Mouse (Mus musculus): ENCODE measurements at regions not wholly inside any gene's neighbourhood (a gene's known extent, or its start where the extent isn't known, plus 50 kb on each side); places are given as distances from the start of the nearest gene placed in this dataset.

- no peak for DNase-seq (ENCODE audit: low spot score)
Observed at GRCm38 (mm10) chr8:90762390-90762789, 54.8 kb downstream of the Gm19935 start.

GRCm38 (mm10) chr8:90761947-90762346, 55.2 kb downstream of the Gm19935 start:
- DNase-seq (ENCODE audit: low spot score): no peak

GRCm38 (mm10) chr8:90761446-90761845, 55.7 kb downstream of the Gm19935 start:
- DNase-seq (ENCODE audit: low spot score): no peak

DNA sequence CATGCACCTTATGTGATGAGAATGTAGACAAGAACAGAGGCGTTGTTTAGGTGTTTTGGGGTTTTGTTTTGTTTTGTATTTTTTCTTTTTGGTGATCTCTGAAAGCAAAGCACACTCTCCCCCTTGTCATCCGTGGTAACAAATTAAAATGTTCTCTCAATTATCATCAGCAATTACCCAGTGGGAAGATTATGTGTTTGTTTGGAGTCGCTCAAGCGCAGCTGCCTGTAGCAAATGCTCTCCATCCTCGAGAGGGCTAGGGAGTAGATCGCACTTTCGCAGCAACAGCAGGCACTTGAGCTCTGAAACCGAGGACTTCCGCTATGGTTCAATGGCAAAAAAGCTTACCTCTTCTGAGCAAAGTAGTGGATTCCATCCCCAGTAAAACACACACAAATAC, 57.7 kb downstream of the Gm19935 start:
- no peak for DNase-seq (ENCODE audit: low spot score)

- DNase-seq (ENCODE audit: low spot score): no peak
Observed at GRCm38 (mm10) chr8:90755020-90755419, 62.2 kb downstream of the Gm19935 start.

DNA sequence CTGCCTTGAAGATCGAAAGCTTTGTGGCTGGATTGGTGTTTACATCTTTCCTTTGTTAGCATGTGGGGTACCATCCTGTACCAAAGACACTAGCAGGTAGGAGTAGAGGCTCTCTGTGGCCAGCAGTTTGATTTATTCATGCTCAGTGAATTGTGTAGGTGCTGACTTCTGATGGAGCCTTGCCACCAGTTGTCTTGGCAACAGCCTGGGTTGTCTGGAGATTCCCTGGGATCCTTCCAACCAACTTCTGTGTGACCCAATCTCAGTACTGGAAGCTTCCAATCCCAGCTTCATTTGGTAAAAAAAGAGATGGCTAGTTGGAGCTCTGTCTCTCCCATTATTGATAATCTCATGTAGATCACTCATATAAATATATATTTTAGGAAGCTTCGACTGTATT, 73.6 kb downstream of the Gm19935 start:
- no peak for DNase-seq (ENCODE audit: low spot score)

DNA sequence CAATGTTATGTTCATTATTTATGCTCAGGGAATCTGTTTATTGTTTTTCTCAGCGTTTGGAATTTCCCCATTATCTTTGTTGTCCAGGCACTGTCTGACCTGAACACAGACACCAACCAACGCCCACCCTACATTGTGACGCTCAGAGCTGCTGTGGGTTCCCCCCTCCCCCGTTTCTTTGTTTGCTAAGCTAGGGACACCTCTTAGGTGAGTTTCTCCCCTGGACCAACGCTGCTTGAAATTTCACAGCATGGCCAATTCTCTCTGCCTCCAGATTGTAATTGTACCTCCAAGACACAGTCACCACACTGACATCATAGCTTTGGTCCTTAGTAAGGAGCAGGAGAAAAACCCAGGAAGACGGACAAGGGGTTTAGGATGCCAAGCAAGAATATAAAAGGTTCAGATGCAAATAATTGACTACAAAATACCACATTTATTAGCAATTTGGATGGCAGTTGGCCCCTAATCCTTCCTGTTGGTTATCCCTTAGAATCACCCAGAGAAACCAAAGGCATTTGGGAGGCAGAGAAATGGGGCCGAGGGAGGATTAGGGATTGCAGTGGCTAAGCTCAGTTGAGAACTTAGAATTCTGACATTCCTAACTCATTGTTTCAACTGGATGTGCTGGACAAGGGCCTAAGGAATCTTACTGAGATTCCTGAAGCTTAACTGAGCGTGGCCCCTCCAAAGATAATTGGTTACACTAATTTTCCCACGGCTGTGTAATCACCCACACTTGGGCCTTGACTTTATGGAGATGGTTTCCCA, 76.0 kb downstream of the Gm19935 start:
- DNase-seq (ENCODE audit: low spot score): no peak

DNA sequence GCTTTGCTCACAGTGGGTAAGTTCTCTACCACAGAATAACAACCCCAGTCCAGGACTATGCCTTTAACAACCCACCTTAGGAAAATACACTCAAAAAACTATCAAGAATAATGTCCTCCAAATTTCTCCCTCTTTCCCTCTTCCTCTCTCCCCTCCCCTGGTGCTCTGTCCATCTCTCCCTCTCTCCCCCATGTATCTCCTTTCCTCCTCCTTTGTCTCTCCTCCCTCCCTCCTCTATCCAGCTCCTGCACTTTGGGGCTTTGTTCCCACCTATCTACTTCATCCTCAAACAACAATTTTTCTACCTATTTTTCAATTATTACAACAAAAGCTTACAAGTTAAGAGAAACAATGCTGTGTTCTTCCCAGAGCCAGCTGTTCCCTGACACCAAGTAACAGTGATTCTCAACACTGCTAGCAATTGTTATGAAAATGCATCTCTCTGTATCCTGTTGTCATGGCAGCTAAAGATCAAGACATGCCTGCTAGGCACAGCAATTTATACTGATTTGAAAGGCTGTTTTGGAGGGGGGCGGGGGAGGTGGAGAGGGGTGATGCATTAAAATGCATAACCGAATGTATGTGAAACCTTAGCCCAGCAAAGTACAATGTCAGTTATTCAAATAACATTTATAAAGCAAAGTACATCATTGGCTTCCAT, 76.8 kb downstream of the Gm19935 start:
- DNase-seq (ENCODE audit: low spot score): no peak

GRCm38 (mm10) chr8:90728011-90728410, 89.2 kb downstream of the Gm19935 start:
- DNase-seq (ENCODE audit: low spot score): no peak

GRCm38 (mm10) chr8:90725188-90725587, 92.0 kb downstream of the Gm19935 start:
- DNase-seq (ENCODE audit: low spot score): no peak

DNA sequence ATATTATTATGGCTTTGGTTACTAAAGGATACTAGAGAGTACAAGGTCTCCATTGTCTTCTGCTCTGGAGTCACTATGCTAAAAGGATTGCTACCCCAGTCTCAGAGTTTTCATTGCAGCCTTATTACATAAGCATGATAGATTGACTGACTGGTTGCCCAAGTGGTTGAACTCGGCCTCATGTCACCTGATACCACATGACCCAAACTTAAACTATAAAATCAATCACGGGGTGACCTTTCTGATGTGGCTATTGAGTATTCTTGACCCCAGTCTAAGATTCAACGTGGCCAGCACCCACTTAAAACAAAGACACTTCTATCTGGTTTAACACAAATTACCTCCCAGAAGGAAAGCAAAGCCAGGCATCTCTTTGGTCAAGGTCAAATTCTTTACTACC, 100.8 kb downstream of the Gm19935 start:
- DNase-seq (ENCODE audit: low spot score): no peak

GRCm38 (mm10) chr8:90708524-90708923, 108.7 kb downstream of the Gm19935 start:
- DNase-seq (ENCODE audit: low spot score): peak; percentile 11

- no peak for DNase-seq (ENCODE audit: low spot score)
Observed at GRCm38 (mm10) chr8:90692516-90692915, 124.7 kb downstream of the Gm19935 start.

DNA sequence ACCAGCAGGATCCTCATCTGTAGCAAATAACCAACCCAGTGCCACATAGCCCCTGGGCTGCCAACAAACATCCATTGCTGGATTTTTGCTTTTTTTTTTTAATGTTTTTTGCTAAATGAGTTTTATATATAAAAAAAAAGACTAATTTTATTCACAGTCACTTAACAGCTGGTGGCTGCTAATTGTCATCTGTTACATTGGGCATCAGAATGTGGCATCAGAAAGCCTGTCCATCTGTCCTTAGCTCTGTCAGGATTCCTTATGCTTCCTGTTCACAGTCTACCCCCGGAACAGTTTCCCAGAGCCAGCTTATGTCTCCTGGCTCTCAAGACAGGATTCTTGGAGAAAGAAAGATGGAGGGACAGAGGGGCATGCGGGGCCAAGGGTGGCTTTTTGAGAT, 132.1 kb downstream of the Gm19935 start:
- DNase-seq (ENCODE audit: low spot score): no peak

DNA sequence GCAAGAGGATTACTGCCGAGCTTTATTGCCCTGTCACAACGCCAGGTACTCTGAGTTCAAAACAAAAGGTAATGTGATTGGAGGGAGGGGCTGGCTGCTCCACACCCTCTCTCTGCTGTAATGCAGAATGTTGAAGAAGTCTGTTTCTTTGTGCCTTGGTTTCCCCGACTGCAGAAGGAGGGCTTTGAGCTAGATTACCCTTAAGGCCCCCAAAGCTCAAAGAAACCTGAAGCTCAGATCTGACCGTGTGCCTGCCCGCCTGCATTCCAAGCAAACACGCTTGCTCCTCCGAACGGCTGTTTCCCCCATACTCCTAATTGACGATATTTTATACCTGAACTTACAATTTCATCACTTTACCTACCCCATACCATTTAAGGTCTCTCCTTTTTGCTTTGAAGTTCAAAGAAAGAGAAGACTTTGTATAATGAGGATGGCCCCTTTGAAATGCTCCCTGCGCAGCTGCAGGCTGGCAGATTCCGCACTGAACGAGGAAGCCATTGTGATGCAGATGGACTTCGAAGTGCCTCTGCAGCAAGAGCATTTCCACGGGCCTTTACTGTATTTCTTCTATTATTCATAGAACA, 146.6 kb downstream of the Gm19935 start:
- peak; percentile 2 for DNase-seq (ENCODE audit: low spot score)

- DNase-seq (ENCODE audit: low spot score): no peak
Observed at GRCm38 (mm10) chr8:90669396-90669795, 147.8 kb downstream of the Gm19935 start.

- DNase-seq (ENCODE audit: low spot score): no peak
Observed at GRCm38 (mm10) chr8:90659066-90659465, 158.1 kb downstream of the Gm19935 start.

GRCm38 (mm10) chr8:90657641-90658051, 159.5 kb downstream of the Gm19935 start:
- peak; percentile 5 for DNase-seq (ENCODE audit: low spot score)

- no peak for DNase-seq (ENCODE audit: low spot score)
Observed at GRCm38 (mm10) chr8:90657116-90657515, 160.1 kb downstream of the Gm19935 start.

- no peak for DNase-seq (ENCODE audit: low spot score)
Observed at GRCm38 (mm10) chr8:90656436-90657090, 160.6 kb downstream of the Gm19935 start.

DNA sequence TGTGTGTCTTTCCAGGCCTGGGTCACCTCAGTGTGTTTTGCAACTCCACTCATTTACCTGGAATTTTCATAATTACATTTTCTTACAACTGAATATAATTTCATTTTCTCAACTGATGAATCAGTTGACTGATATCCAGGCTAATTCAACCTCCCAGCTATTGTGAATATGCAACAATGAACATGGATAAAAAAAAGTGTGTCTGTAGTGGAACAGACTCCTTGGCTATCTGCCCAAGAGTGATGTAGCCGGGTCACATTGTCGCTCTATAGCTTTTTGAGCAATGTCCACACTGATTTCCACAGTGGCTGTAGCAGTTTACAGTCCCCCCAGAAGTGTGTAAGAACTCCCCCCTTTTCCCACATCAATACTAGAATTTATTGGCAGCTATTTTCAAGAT, 162.4 kb downstream of the Gm19935 start:
- no peak for DNase-seq (ENCODE audit: low spot score)

DNA sequence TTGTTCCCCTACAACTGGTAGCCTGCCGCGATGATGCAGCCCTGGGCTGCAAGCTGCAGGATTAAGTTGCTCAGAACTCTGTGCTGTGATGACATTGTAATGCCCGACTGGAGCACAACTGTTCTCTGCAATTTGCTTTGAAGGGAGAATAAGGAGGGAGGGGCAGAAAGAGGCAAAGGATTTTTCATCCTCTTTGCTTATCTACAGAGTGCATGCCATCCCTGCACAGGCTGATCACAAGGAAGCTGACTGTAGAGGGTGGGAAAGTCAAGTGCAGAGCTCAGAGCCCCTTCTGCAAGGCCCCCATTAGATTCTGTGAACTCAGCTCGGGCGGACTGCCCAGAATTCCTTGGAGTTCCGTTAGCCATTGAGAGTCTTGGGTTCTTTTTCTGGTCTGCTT, 174.8 kb downstream of the Gm19935 start:
- DNase-seq (ENCODE audit: low spot score): no peak

GRCm38 (mm10) chr8:90636770-90637169, 180.4 kb downstream of the Gm19935 start:
- no peak for DNase-seq (ENCODE audit: low spot score)
